Mouse (Mus musculus): ENCODE measurements around the gene Abca13. TPM values are rescaled to one million over a fixed set of nuclear protein-coding genes. Genes with fewer than 3 reads are reported as not detected.
A peak's percentile ranks its signal among the peaks of the same experiment; 100 is the strongest.
"Not testable (repeated sequence)": the region's sequence is repeated elsewhere in the genome, so short reads cannot be mapped to it uniquely, and the experiment has no call there.

The Abca13 gene
- polyA plus RNA-seq (2015; fragmentation: Nextera tagmentation; extraction: Ambion mirVana), result 0.01 and 0.04 TPM in 2 replicates

DNA sequence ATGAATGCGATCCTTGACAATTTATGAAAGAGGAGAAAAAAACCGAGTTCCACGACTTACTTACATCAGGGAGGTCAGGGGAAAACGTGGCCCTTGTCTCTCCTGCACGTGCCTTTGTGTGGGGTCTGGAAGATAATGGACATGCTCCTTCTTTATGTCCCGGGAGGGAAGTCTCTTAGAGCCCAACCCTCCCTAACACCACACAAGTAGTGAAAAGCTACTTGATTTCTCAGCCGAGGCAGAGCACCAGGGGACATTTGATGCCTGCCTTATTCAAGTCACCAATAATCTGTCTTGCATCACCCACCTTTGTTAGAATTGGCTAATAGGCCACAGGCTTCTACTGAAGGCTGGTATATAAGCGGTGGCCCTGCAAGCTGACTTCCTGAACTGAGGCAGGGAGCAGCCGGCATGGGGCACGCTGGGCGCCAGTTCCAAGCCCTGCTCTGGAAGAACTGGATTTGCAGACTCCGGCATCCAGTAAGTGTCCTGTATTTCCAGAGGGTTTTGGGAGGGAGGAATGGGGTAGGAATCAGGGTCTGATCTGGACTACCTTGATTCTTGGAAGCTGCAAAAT is at the start of gene Abca13:
TSS of gene Abca13 (plus strand) at position 388 of the 577 bp plus-strand sequence.
- Histone ChIP-seq H3K4me3 (replicated peaks) (no peak within 1 kb of the TSS), H3K4me2 (replicated peaks) (no peak within 1 kb of the TSS), H3K9ac (replicated peaks) (no peak within 1 kb of the TSS), H3K4me1 (replicated peaks) (peaks cover 8% of the 10 kb centered on the region; the same call in 1 of the 2 replicates), H3K27ac (no peak within 1 kb of the TSS), H3K36me3 (no peaks in the 10 kb centered on the region), H3K27me3 (no peaks in the 10 kb centered on the region), H3K9me3 (no peaks in the 10 kb centered on the region)
- 34% methylated on average over 12 of the region's 12 CpGs for WGBS
- peak; percentile 74 for ATAC-seq

- Histone ChIP-seq H3K4me3 (replicated peaks) (no peak overlapping the region), H3K9me3 (no peaks in the 10 kb centered on the region), H3K27ac (no peak overlapping the region), H3K36me3 (no peaks in the 10 kb centered on the region), H3K4me1 (replicated peaks) (no peaks in the 10 kb centered on the region), H3K9ac (replicated peaks) (no peak overlapping the region), H3K27me3 (no peaks in the 10 kb centered on the region), H3K4me2 (replicated peaks) (no peak overlapping the region)
- no peak for ATAC-seq
- 91% methylated on average over 2 of the region's 2 CpGs for WGBS
Measured at GRCm38 (mm10) chr11:9145113-9145512, 46.6 kb upstream of the Abca13 start.

DNA sequence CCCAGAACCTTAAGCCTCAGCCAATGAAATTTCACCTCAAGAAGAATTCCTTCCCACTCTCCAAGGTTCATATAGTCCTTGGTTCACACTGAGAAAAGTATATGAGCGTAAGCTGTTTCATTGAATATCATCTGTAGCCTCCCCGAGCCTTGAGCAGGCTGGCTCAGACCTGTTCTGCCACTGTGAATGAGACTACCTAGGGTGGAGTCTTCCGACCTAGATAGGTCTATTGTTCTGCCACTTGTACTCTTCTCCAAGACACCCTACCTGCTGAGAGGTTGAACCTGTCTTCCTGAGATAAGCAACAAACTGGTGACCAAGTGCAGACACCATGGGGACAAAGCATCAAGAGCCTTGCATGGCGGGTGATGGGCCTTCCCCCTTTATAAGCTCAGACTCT is 45.6 kb upstream of the Abca13 start:
- Histone ChIP-seq H3K4me1 (replicated peaks) (no peaks in the 10 kb centered on the region), H3K27ac (no peak overlapping the region), H3K9me3 (no peaks in the 10 kb centered on the region), H3K4me2 (replicated peaks) (no peak overlapping the region), H3K4me3 (replicated peaks) (no peak overlapping the region), H3K9ac (replicated peaks) (no peak overlapping the region), H3K36me3 (no peaks in the 10 kb centered on the region), H3K27me3 (no peaks in the 10 kb centered on the region)
- WGBS, result 93% methylated on average over 4 of the region's 4 CpGs
- ATAC-seq, result no peak

GRCm38 (mm10) chr11:9146683-9147082 is 45.1 kb upstream of the Abca13 start:
- Histone ChIP-seq H3K27ac (no peak overlapping the region), H3K9me3 (no peaks in the 10 kb centered on the region), H3K4me3 (replicated peaks) (no peak overlapping the region), H3K4me2 (replicated peaks) (no peak overlapping the region), H3K4me1 (replicated peaks) (no peaks in the 10 kb centered on the region), H3K36me3 (no peaks in the 10 kb centered on the region), H3K27me3 (no peaks in the 10 kb centered on the region), H3K9ac (replicated peaks) (no peak overlapping the region)
- WGBS, result 81% methylated on average over 1 of the region's 1 CpGs
- no peak for ATAC-seq

- Histone ChIP-seq H3K9ac (replicated peaks) (no peak overlapping the region), H3K4me3 (replicated peaks) (no peak overlapping the region), H3K4me2 (replicated peaks) (no peak overlapping the region), H3K36me3 (no peaks in the 10 kb centered on the region), H3K27ac (no peak overlapping the region), H3K9me3 (no peaks in the 10 kb centered on the region), H3K4me1 (replicated peaks) (no peaks in the 10 kb centered on the region), H3K27me3 (no peaks in the 10 kb centered on the region)
- 85% methylated on average over 2 of the region's 2 CpGs for WGBS
- no peak for ATAC-seq
Measured at GRCm38 (mm10) chr11:9148206-9148605, 43.5 kb upstream of the Abca13 start.

- not testable (repeated sequence) for H3K4me1 ChIP-seq (replicated peaks); H3K27ac ChIP-seq; ATAC-seq; H3K9me3 ChIP-seq; H3K4me2 ChIP-seq (replicated peaks); H3K9ac ChIP-seq (replicated peaks); H3K4me3 ChIP-seq (replicated peaks); H3K27me3 ChIP-seq; H3K36me3 ChIP-seq
- 88% methylated on average over 25 of the region's 25 CpGs for WGBS
Measured at GRCm38 (mm10) chr11:9150403-9150802, 41.3 kb upstream of the Abca13 start.

- Histone ChIP-seq H3K36me3 (no peaks in the 10 kb centered on the region), H3K4me3 (replicated peaks) (no peak overlapping the region), H3K4me1 (replicated peaks) (no peaks in the 10 kb centered on the region), H3K9ac (replicated peaks) (no peak overlapping the region), H3K4me2 (replicated peaks) (no peak overlapping the region), H3K9me3 (no peaks in the 10 kb centered on the region), H3K27me3 (no peaks in the 10 kb centered on the region), H3K27ac (no peak overlapping the region)
- ATAC-seq, result no peak
- 82% methylated on average over 3 of the region's 3 CpGs for WGBS
Measured at GRCm38 (mm10) chr11:9159953-9160352, 31.8 kb upstream of the Abca13 start.

GRCm38 (mm10) chr11:9167331-9167730 is 24.4 kb upstream of the Abca13 start:
- Histone ChIP-seq H3K9me3 (no peaks in the 10 kb centered on the region), H3K4me3 (replicated peaks) (no peak overlapping the region), H3K27ac (no peak overlapping the region), H3K27me3 (no peaks in the 10 kb centered on the region), H3K4me1 (replicated peaks) (no peaks in the 10 kb centered on the region), H3K4me2 (replicated peaks) (no peak overlapping the region), H3K9ac (replicated peaks) (no peak overlapping the region), H3K36me3 (no peaks in the 10 kb centered on the region)
- no peak for ATAC-seq
- WGBS, result 96% methylated on average over 2 of the region's 2 CpGs

- 93% methylated on average over 1 of the region's 1 CpGs for WGBS
- H3K27me3 ChIP-seq, result no peaks in the 10 kb centered on the region
- no peak overlapping the region for H3K27ac ChIP-seq
- H3K36me3 ChIP-seq, result no peaks in the 10 kb centered on the region
- H3K4me1 ChIP-seq (replicated peaks), result no peaks in the 10 kb centered on the region
- H3K9me3 ChIP-seq, result no peaks in the 10 kb centered on the region
- no peak for ATAC-seq
- no peak overlapping the region for H3K9ac ChIP-seq (replicated peaks)
- no peak overlapping the region for H3K4me3 ChIP-seq (replicated peaks)
- H3K4me2 ChIP-seq (replicated peaks), result no peak overlapping the region
Measured at GRCm38 (mm10) chr11:9181477-9181876, 10.3 kb upstream of the Abca13 start.

- H3K9ac ChIP-seq (replicated peaks); H3K27me3 ChIP-seq; H3K36me3 ChIP-seq; H3K9me3 ChIP-seq; H3K4me2 ChIP-seq (replicated peaks); H3K4me3 ChIP-seq (replicated peaks); ATAC-seq; H3K4me1 ChIP-seq (replicated peaks); H3K27ac ChIP-seq: not testable (repeated sequence)
Measured at GRCm38 (mm10) chr11:9189471-9189870, 2.3 kb upstream of the Abca13 start.

DNA sequence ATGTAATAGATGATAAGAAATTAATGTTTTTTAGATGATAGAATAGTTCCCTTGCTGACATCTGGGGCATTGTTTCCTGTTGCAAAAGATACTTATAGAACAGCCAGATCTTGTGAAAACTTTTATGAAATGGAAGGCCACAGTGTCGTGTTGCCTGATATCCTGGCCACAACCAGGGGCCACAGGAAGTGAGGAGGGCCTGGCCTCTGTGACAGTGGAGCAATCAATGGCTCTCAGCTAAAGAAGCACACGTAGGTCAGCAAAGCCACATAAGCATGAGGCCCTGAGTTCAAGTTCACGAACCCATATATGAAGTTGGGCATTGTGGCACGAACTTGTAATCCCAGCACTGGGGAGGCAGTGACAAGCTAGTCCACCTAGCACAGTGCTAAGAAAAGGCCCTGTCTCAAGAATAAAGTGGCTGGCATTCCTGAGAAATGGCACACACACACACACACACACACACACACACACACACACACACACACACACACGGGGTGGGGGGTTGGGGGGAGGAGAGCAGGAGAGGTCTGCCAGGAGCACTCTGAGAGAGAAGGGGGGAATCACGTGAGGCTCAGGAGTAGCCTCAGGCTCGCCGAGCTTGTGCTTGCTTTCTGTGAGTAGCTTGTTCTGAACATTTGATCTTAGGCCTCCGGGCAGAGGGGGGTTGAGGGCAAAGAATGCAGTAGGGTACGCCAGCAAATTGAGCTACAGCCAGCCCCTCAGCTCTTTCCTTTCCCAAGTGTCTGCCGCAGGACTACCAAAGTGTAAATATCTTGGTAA is 779 bp upstream of the Abca13 start:
- ATAC-seq, result peak; percentile 85
- Histone ChIP-seq H3K9ac (replicated peaks) (no peak overlapping the region), H3K4me1 (replicated peaks) (peaks cover 8% of the 10 kb centered on the region; the same call in 1 of the 2 replicates), H3K27ac (no peak overlapping the region), H3K9me3 (no peaks in the 10 kb centered on the region), H3K4me3 (replicated peaks) (no peak overlapping the region), H3K27me3 (no peaks in the 10 kb centered on the region), H3K36me3 (no peaks in the 10 kb centered on the region), H3K4me2 (replicated peaks) (no peak overlapping the region)
- WGBS, result 39% methylated on average over 11 of the region's 11 CpGs

- no peak overlapping the region for H3K4me3 ChIP-seq (replicated peaks)
- H3K27ac ChIP-seq, result no peak overlapping the region
- H3K4me2 ChIP-seq (replicated peaks), result no peak overlapping the region
- H3K27me3 ChIP-seq, result no peaks in the 10 kb centered on the region
- H3K9ac ChIP-seq (replicated peaks), result no peak overlapping the region
- H3K4me1 ChIP-seq (replicated peaks), result peaks cover 8% of the 10 kb centered on the region; the same call in 1 of the 2 replicates
- 95% methylated on average over 3 of the region's 3 CpGs for WGBS
- H3K9me3 ChIP-seq, result no peaks in the 10 kb centered on the region
- no peak for ATAC-seq
- H3K36me3 ChIP-seq, result no peaks in the 10 kb centered on the region
Measured at GRCm38 (mm10) chr11:9194861-9195260, 3.1 kb downstream of the Abca13 start.

All from midbrain, embryonic 13.5 days (tissue).